Mouse (Mus musculus): Measurements from ENCODE around the gene Gm49661. TPM values are rescaled to one million over a fixed set of nuclear protein-coding genes. Genes with fewer than 3 reads are reported as not detected.

Gene Gm49661
- total RNA-seq, 4 experiments from 2014 or later, result 2.4 to 5.9 TPM; not detected in 2

GRCm38 (mm10) chr8:84934860-84935259, 34.4 kb downstream of the Gm49661 start:
- DNase-seq (ENCODE audit: low spot score), result no peak

GRCm38 (mm10) chr8:84933767-84934559, 35.3 kb downstream of the Gm49661 start:
- no peak for DNase-seq (ENCODE audit: low spot score)

GRCm38 (mm10) chr8:84930582-84930981, 38.7 kb downstream of the Gm49661 start:
- no peak for DNase-seq (ENCODE audit: low spot score)

GRCm38 (mm10) chr8:84928456-84929306, 40.6 kb downstream of the Gm49661 start:
- DNase-seq (ENCODE audit: low spot score), result peak; percentile 47

GRCm38 (mm10) chr8:84927513-84927912, 41.7 kb downstream of the Gm49661 start:
- no peak for DNase-seq (ENCODE audit: low spot score)

GRCm38 (mm10) chr8:84925557-84925956, 43.7 kb downstream of the Gm49661 start:
- no peak for DNase-seq (ENCODE audit: low spot score)

- DNase-seq (ENCODE audit: low spot score), result no peak
These were observed 47.6 kb downstream of the Gm49661 start for GRCm38 (mm10) chr8:84921596-84921995.

- DNase-seq (ENCODE audit: low spot score), result no peak
These were observed 50.6 kb downstream of the Gm49661 start for GRCm38 (mm10) chr8:84918646-84919045.

GRCm38 (mm10) chr8:84917781-84918180, 51.5 kb downstream of the Gm49661 start:
- no peak for DNase-seq (ENCODE audit: low spot score)

Small RNA genes within 50 kb of the gene (microRNA-seq; reads per million reads assigned to microRNA genes)
- gene Gm24197, result not detected

Other genes starting within 250 kb of the Gm49661 start
- under 1 TPM in 1 of 4 experiments, not detected in 3; 0.66 TPM for gene G430095P16Rik, start 246.4 kb downstream of the Gm49661 start, total RNA-seq (2022)
- gene Nfix, start 169.1 kb downstream of the Gm49661 start, total RNA-seq (2022), result 100 to 1,000 TPM; 288 to 356 (median 295) TPM
- 10 to 100 TPM; 10.3 to 13.2 (median 12.0) TPM for gene Dand5, start 146.6 kb downstream of the Gm49661 start, total RNA-seq (2022)
- gene Gadd45gip1, start 137.9 kb downstream of the Gm49661 start, total RNA-seq (2022), result 10 to 100 TPM; 31.0 to 34.9 (median 33.1) TPM
- gene Rad23a, start 128.8 kb downstream of the Gm49661 start, total RNA-seq (2022), result 10 to 100 TPM; 82.8 to 92.9 (median 89.3) TPM
- 100 to 1,000 TPM; 330 to 410 (median 343) TPM for gene Calr, start 122.5 kb downstream of the Gm49661 start, total RNA-seq (2022)
- gene Farsa, start 112.4 kb downstream of the Gm49661 start, total RNA-seq (2022), result 10 to 100 TPM; 19.9 to 24.6 (median 22.9) TPM
- 1 to 10 TPM; 2.2 to 5.9 (median 4.1) TPM for gene Syce2, start 97.3 kb downstream of the Gm49661 start, total RNA-seq (2022)
- gene Gcdh, start 75.5 kb downstream of the Gm49661 start, total RNA-seq (2022), result 10 to 100 TPM; 77.8 to 99.2 (median 86.0) TPM
- gene Klf1, start 67.5 kb downstream of the Gm49661 start, total RNA-seq (2022), result not detected
- 10 to 100 TPM in 3 of 4 experiments, 1 to 10 TPM in 1; 7.9 to 15.7 (median 12.3) TPM for gene Dnase2a, start 60.9 kb downstream of the Gm49661 start, total RNA-seq (2022)
- gene Mast1, start 32.1 kb downstream of the Gm49661 start, total RNA-seq (2022), result under 1 TPM; 0.06 to 0.19 (median 0.13) TPM
- gene Rtbdn, start 22.4 kb downstream of the Gm49661 start, total RNA-seq (2022), result not detected
- gene Prdx2, start 154 bp upstream of the Gm49661 start, total RNA-seq (2022), result 100 to 1,000 TPM; 644 to 711 (median 676) TPM
- gene Rnaseh2a, start 334 bp upstream of the Gm49661 start, total RNA-seq (2022), result 10 to 100 TPM; 41.9 to 61.3 (median 55.0) TPM
- gene Junb, start 9.3 kb upstream of the Gm49661 start, total RNA-seq (2022), result 10 to 100 TPM; 17.8 to 32.3 (median 23.9) TPM
- 1 to 10 TPM; 1.9 to 3.5 (median 2.7) TPM for gene Hook2, start 21.2 kb upstream of the Gm49661 start, total RNA-seq (2022)
- gene Best2, start 45.1 kb upstream of the Gm49661 start, total RNA-seq (2022), result not detected
- gene Asna1, start 55.8 kb upstream of the Gm49661 start, total RNA-seq (2022), result 10 to 100 TPM; 63.5 to 72.5 (median 65.4) TPM
- gene Trir, start 57.4 kb upstream of the Gm49661 start, total RNA-seq (2022), result 10 to 100 TPM; 76.6 to 90.6 (median 78.6) TPM
- gene Tnpo2, start 67.5 kb upstream of the Gm49661 start, total RNA-seq (2022), result 10 to 100 TPM; 29.6 to 32.4 (median 30.8) TPM
- 1 to 10 TPM; 2.9 to 4.0 (median 3.3) TPM for gene Fbxw9, start 90.6 kb upstream of the Gm49661 start, total RNA-seq (2022)
- gene Gm5741, start 98.5 kb upstream of the Gm49661 start, total RNA-seq (2022), result not detected
- 10 to 100 TPM; 32.7 to 36.4 (median 35.5) TPM for gene Dhps, start 102.3 kb upstream of the Gm49661 start, total RNA-seq (2022)
- 10 to 100 TPM; 40.8 to 45.3 (median 43.6) TPM for gene Wdr83os, start 111.3 kb upstream of the Gm49661 start, total RNA-seq (2022)
- 10 to 100 TPM; 26.6 to 32.4 (median 30.0) TPM for gene Wdr83, start 111.9 kb upstream of the Gm49661 start, total RNA-seq (2022)
- gene Man2b1, start 113.8 kb upstream of the Gm49661 start, total RNA-seq (2022), result 10 to 100 TPM; 21.9 to 36.3 (median 26.3) TPM
- gene Zfp791, start 153.7 kb upstream of the Gm49661 start, total RNA-seq (2022), result 1 to 10 TPM; 2.1 to 3.0 (median 2.7) TPM
- not detected for gene Cks1brt, start 182.5 kb upstream of the Gm49661 start, total RNA-seq (2022)